Mouse (Mus musculus) liver, adult 2 months (tissue): ENCODE measurements around the gene Osbp.

ENCODE experiments used
- CTCF ChIP-seq: fragments of 200-500 bp; IDR thresholded peaks from 2 replicates; pipeline ENCODE4 v1.5.1; 2011; ENCODE audit warnings: low read depth, low read length, control low read depth
- POLR2A ChIP-seq: fragments of 200-500 bp; IDR thresholded peaks from 2 replicates; pipeline ENCODE4 v1.6.1; 2011; ENCODE audit warnings: low read length, control low read depth; ENCODE audit not compliant: insufficient read depth; ENCODE audit errors: extremely low read depth

DNA sequence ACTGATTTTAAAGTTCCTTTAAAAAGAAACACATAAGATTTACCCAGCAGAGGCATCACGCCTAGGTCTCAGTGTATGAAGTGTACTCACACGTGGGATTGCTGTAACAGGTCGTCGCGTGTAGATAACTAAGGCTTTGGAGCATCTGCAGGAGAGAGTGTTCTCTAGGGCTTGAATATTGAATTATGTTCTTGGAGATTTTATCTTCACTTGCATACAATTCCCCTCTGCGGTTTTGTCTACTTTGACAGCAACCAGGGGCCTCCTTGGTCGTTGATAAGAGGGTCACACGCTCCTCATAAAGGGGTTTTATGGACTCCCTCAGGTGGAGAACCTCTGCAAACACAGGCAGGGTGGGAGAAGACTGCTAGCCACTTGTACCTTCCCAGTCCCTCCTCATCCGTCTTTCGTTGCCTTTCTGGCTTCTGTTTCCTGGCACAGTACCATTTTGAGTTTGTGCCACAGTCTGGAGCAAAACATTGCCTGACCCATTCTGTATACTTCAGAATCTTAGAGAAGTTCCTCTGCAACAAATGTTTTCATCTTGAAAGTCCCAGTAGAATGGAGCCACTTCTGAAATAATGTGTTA is 26.8 kb downstream of the Osbp start:
- no peak for TF ChIP-seq CTCF
- TF ChIP-seq POLR2A: no peak
